Mouse (Mus musculus): ENCODE measurements around the gene Gdf7.

GRCm38 (mm10) chr12:8329236-8329635, 27.5 kb upstream of the Gdf7 start:
- TF ChIP-seq CTCF (IDR thresholded peaks at IDR 0.05; ENCODE audit: borderline replicate concordance, extremely low read depth, insufficient read depth, insufficient read length) (no peak), POLR2A (IDR thresholded peaks at IDR 0.05; ENCODE audit: borderline replicate concordance, extremely low read depth, insufficient read depth, insufficient read length, poor library complexity, severe bottlenecking) (no peak)
